Mouse (Mus musculus) limb, embryonic 13.5 days (tissue): Measurements from ENCODE around the gene Gfi1b. TPM values are rescaled to one million over a fixed set of nuclear protein-coding genes. Genes with fewer than 3 reads are reported as not detected.
A peak's percentile ranks its signal among the peaks of the same experiment; 100 is the strongest.

Experiments used
- ATAC-seq: fragments of 200-750 bp; cut with Nextera tagmentation; 2 replicates; pipeline ENCODE4 v1.8.0; 2017; ENCODE audit warnings: low read depth, moderate number of reproducible peaks, moderate TSS enrichment; ENCODE audit not compliant: low FRiP score
- H3K27ac ChIP-seq: fragments of 300-500 bp; sonication (generic); 2 replicates; pipeline ENCODE4 v1.5.1; 2015; ENCODE audit warnings: inconsistent platforms, mild to moderate bottlenecking, moderate library complexity
- H3K27me3 ChIP-seq: fragments of 300-500 bp; sonication (generic); 2 replicates; pipeline ENCODE4 v1.6.1; 2015; ENCODE audit warnings: mild to moderate bottlenecking, inconsistent platforms
- H3K36me3 ChIP-seq: fragments of 300-500 bp; sonication (generic); 2 replicates; pipeline ENCODE4 v1.6.1; 2015; ENCODE audit warnings: inconsistent platforms, mild to moderate bottlenecking, moderate library complexity
- H3K4me1 ChIP-seq: fragments of 300-500 bp; sonication (generic); 2 replicates; pipeline ENCODE4 v1.6.1; 2015; ENCODE audit warnings: inconsistent platforms
- H3K4me2 ChIP-seq: fragments of 300-500 bp; sonication (generic); replicated peaks from 2 replicates; pipeline ENCODE4 v1.6.1; 2015; ENCODE audit warnings: inconsistent platforms, mild to moderate bottlenecking, moderate library complexity
- H3K4me3 ChIP-seq: fragments of 300-500 bp; sonication (generic); 2 replicates; pipeline ENCODE4 v1.5.1; 2015; ENCODE audit warnings: moderate library complexity, mild to moderate bottlenecking, inconsistent platforms
- H3K9ac ChIP-seq: fragments of 300-500 bp; sonication (generic); 2 replicates; pipeline ENCODE4 v1.6.1; 2015; ENCODE audit warnings: mild to moderate bottlenecking, inconsistent platforms
- H3K9me3 ChIP-seq: fragments of 300-500 bp; sonication (generic); 2 replicates; pipeline ENCODE4 v1.6.1; 2016; ENCODE audit warnings: inconsistent platforms
- WGBS: fragments of 180-500 bp; shearing (Covaris S2); methylation state at CpG from one replicate; pipeline ENCODE4 v1.1.7; 2015; 5-methylcytosine and 5-hydroxymethylcytosine counted together
- polyA plus RNA-seq: library from polyadenylated mRNA; unstranded; fragments of >200 nt; fragmentation: Nextera tagmentation; extraction: Ambion mirVana; gene quantifications from 2 replicates; pipeline ENCODE4 v1.2.1, GENCODE M21; 2015

Gene Gfi1b
- polyA plus RNA-seq, 1 experiment from 2014 or later = 0.65 TPM

DNA sequence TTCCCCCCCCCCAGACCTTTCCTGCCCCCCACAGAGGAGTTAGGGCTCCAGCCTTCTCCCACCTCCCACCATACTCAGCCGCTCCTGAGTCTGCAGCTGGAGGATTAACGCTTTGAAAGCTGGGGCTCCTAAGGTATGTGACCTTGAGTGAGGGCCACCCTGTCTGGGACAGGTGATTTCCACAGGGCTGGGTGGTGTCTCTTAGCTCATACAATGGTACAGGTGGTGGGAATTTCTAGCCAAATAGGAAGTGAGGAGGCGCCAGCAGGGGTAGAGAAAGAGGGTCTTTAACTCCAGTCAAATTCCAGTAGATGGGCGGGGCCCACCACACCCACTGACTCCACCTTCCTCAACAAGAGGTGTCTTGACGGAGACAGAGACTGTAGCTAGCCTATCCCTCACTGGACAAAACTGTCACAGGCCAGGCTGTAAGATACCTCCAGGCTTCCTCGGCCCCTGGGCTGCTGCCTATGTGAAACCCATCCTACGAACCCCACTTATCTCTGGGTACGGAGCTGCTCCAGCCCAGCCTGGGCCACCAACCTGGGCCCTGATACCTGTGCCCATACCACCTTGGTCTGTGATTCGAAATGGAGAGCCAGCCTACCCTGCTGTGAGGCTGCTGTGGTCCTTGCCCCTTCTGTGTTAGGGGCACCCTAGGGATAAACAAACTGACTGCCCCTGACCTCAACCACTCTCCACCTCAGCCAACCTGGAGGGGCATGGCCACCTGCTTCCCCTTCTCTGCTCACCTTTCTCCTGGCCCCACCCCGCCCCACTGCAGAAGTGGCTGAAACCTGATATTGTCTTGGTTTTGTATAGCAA, 14.2 kb downstream of the Gfi1b start:
- Histone ChIP-seq H3K9me3 (no peaks in the 10 kb centered on the region), H3K4me3 (no peak overlapping the region), H3K4me2 (no peak overlapping the region), H3K4me1 (peaks cover 15% of the 10 kb centered on the region), H3K27ac (no peak overlapping the region), H3K27me3 (no peaks in the 10 kb centered on the region), H3K9ac (no peak overlapping the region; the same call in 1 of the 2 replicates), H3K36me3 (no peaks in the 10 kb centered on the region)
- WGBS = 39% methylated on average over 10 of the region's 10 CpGs
- 0 out of 2 replicates have a peak, but pooled peaks have one; percentile 32 for ATAC-seq

DNA sequence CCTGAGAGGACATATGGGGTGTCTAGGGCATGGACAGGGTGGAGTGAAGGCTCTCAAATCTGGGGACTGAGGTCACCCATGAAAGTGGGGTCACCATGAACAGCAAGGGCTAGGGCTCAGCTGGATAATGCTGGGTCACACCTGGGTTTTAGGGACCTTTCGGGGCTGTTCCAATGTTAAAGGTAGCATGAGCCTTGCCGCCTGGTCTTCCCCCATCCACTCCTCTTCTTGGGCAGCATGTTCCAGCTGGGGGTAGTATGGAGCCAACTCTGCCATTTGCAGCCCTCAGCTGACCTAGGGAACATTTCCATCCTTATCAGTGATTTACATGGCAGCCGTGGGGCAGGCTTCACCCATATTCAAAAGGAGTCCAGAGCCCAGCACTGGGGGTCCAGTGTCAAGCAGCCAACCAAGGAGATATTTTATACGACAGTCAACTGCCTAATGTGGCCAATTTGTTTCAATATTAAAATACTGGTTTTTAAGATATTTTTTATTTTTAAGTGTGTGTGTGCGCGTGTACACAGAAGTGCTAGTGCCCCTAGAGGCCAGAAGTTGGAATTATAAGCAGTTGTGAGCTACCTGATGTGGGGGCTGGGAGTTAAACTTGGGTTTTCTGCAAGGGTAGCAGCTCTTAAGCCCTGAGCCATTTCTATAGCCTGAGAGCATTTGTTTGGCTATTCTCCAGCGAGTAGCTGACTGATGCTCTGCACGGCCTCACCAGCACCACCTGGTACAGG, 15.0 kb downstream of the Gfi1b start:
- H3K9ac ChIP-seq = no peak overlapping the region
- no peaks in the 10 kb centered on the region for H3K36me3 ChIP-seq
- no peaks in the 10 kb centered on the region for H3K9me3 ChIP-seq
- 63% methylated on average over 8 of the region's 8 CpGs for WGBS
- H3K4me1 ChIP-seq = peaks cover 15% of the 10 kb centered on the region
- H3K4me3 ChIP-seq = no peak overlapping the region
- no peak overlapping the region for H3K4me2 ChIP-seq
- no peaks in the 10 kb centered on the region for H3K27me3 ChIP-seq
- no peak overlapping the region for H3K27ac ChIP-seq
- no peak for ATAC-seq

DNA sequence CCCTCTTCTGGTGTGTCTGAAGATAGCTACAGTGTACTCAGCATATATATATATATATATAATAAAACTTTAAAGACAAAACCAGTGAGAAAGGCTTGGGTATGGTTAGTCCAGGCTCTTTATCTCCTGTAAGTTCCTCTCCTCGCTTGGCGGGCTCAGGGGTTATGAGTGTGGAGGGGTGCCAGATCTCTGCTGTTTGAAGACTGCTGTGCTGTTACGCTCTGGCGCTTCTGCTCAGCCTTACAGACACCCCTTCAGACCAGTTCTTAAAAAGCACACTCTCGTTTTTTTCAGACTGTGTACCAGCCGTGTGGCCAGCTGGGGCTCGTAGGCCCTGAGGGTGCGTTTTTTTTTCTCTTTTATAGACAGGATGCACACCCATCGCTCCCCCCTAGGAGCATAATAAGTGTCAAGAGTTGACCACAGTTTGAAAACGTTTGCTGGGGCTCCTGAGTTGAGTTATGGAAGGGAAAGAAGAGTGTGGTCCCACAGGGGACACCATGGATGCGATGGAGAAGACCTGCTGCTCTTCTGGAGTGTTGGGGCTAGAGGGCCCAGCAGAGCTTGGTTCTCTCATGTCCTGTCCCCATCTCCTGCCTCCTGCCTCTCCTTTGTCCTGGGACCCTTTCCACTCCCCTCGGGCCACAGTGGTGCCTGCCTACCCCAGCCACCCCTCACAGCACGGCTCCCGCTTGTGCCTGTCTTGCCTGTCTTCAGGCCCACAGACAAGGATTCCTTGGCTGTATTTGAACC, 15.8 kb downstream of the Gfi1b start:
- H3K36me3 ChIP-seq = no peaks in the 10 kb centered on the region
- ATAC-seq = no peak
- no peak overlapping the region for H3K4me3 ChIP-seq
- H3K9me3 ChIP-seq = no peaks in the 10 kb centered on the region
- no peaks in the 10 kb centered on the region for H3K27me3 ChIP-seq
- H3K4me2 ChIP-seq = no peak overlapping the region
- 48% methylated on average over 14 of the region's 14 CpGs for WGBS
- H3K9ac ChIP-seq = no peak overlapping the region
- peaks cover 15% of the 10 kb centered on the region for H3K4me1 ChIP-seq
- no peak overlapping the region for H3K27ac ChIP-seq

- ATAC-seq = no peak
- no peaks in the 10 kb centered on the region for H3K9me3 ChIP-seq
- H3K4me3 ChIP-seq = no peak overlapping the region
- H3K4me2 ChIP-seq = no peak overlapping the region
- H3K9ac ChIP-seq = no peak overlapping the region
- H3K36me3 ChIP-seq = no peaks in the 10 kb centered on the region
- WGBS = 86% methylated on average over 5 of the region's 5 CpGs
- H3K27ac ChIP-seq = no peak overlapping the region
- H3K27me3 ChIP-seq = no peaks in the 10 kb centered on the region
- H3K4me1 ChIP-seq = peaks cover 17% of the 10 kb centered on the region
Measured at GRCm38 (mm10) chr2:28603542-28603941, 18.2 kb downstream of the Gfi1b start.

DNA sequence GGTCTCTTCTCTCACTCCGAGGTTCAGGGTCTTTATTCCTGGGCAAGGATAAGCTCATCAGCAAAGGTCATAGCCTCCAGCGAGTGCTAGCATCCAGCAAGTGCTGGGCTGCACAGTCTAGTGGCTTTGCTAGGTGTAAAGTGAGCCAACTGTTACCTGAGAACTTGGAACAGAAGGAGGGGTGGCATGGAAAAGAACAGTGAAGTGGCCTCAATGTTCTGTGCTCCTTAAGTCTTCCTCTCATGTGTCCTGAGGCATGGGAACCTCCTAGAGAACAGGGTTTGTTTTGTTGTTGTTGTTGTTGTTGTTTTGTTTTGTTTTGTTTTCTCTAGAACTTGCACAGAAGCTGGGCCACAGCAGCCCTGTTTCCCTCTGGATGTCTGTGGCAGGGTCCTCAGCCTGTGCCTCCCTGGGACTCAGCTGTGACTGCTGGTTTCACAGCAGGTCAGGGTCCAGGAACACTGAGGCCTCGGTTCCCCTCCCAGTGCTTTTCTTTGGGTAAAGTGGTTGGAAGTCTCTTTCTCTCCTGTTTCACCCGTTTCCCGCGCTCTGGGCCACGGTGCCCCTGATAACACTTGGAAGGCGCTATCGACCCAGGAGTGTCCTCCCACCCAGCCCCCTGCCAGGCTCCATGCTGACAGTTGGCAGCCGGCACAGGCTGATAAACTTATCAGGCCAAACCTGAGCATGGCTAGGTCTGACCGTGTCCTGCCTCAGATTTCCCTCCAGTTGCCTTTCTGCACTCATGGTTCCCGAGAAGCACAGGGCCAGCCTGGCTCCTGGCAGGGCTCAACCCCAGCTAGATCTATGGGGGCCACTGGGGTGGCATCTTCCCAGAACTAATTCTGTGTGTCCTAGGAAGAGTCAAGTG, 19.8 kb downstream of the Gfi1b start:
- ATAC-seq = no peak
- H3K36me3 ChIP-seq = no peaks in the 10 kb centered on the region
- no peaks in the 10 kb centered on the region for H3K27me3 ChIP-seq
- no peak overlapping the region for H3K27ac ChIP-seq
- 0 out of 2 replicates have a peak, but pooled peaks cover 3% of the 10 kb centered on the region for H3K9me3 ChIP-seq
- no peak overlapping the region for H3K4me3 ChIP-seq
- H3K4me1 ChIP-seq = peaks cover 17% of the 10 kb centered on the region
- 64% methylated on average over 12 of the region's 12 CpGs for WGBS
- no peak overlapping the region for H3K9ac ChIP-seq
- H3K4me2 ChIP-seq = no peak overlapping the region

- H3K9me3 ChIP-seq = 0 out of 2 replicates have a peak, but pooled peaks cover 5% of the 10 kb centered on the region
- H3K27me3 ChIP-seq = no peaks in the 10 kb centered on the region
- H3K4me3 ChIP-seq = no peak overlapping the region
- peaks cover 11% of the 10 kb centered on the region for H3K4me1 ChIP-seq
- ATAC-seq = no peak
- no peaks in the 10 kb centered on the region for H3K36me3 ChIP-seq
- no peak overlapping the region for H3K9ac ChIP-seq
- WGBS = 74% methylated on average over 6 of the region's 6 CpGs
- H3K4me2 ChIP-seq = no peak overlapping the region
- H3K27ac ChIP-seq = no peak overlapping the region
Measured at GRCm38 (mm10) chr2:28599569-28599900, 22.2 kb downstream of the Gfi1b start.

GRCm38 (mm10) chr2:28598692-28599568, 22.9 kb downstream of the Gfi1b start:
- Histone ChIP-seq H3K27me3 (0 out of 2 replicates have a peak, but pooled peaks cover 4% of the 10 kb centered on the region), H3K27ac (no peak overlapping the region), H3K9ac (no peak overlapping the region), H3K4me2 (no peak overlapping the region), H3K4me3 (no peak overlapping the region), H3K9me3 (0 out of 2 replicates have a peak, but pooled peaks cover 5% of the 10 kb centered on the region), H3K4me1 (peaks cover 11% of the 10 kb centered on the region), H3K36me3 (no peaks in the 10 kb centered on the region)
- 0 out of 2 replicates have a peak, but pooled peaks have one; percentile 36 for ATAC-seq
- WGBS = 69% methylated on average over 12 of the region's 12 CpGs

DNA sequence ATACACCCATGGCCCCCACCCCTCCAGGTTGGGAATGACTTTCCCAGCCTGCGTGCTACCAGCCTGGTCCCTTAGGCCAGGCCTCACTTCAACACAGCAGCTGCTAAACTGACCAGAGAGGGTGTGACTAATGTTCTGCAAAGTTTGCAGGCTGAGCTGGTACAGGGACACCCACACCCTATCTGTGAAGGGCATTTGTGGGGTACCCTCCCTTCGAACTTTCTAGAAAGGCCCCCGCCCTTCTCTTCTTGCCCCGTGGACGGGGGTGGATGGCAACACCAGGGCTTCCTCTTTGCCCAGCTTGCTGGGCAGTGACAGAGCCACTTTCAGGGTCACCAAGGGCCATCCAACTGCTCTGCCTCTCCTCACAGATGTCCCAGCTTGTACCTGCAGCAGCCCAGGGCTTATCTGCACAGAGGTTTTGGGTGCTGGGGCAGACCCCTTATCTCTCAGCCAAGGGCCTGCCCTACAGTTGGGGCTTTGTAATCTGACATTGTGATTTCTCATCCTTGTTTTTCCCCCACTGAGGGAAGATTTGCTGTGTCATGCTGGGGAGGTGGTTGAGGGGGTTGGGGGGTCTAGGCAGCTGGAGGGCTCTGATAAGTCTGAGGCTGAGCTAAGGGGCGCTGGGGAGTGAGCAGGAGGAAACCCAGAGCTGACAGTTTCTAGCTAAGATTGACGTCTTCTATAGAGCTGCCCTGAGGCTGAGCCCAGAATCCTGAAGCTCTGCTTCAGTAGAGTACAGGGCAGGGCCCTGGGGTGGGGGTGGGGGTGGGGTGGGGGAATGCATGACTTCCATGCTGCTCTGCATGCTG, 23.8 kb downstream of the Gfi1b start:
- H3K4me2 ChIP-seq = no peak overlapping the region
- H3K36me3 ChIP-seq = no peaks in the 10 kb centered on the region
- no peak overlapping the region for H3K4me3 ChIP-seq
- H3K27me3 ChIP-seq = 0 out of 2 replicates have a peak, but pooled peaks cover 4% of the 10 kb centered on the region
- no peak overlapping the region for H3K27ac ChIP-seq
- peaks cover 11% of the 10 kb centered on the region for H3K4me1 ChIP-seq
- 0 out of 2 replicates have a peak, but pooled peaks cover 5% of the 10 kb centered on the region for H3K9me3 ChIP-seq
- H3K9ac ChIP-seq = 0 out of 2 replicates have a peak overlapping the region, but pooled peaks have one; percentile 19
- WGBS = 77% methylated on average over 7 of the region's 7 CpGs
- ATAC-seq = peak; percentile 66; the same call in 1 of the 2 replicates

- Histone ChIP-seq H3K9ac (no peak overlapping the region), H3K27me3 (peaks cover 10% of the 10 kb centered on the region), H3K36me3 (no peaks in the 10 kb centered on the region), H3K4me1 (peaks cover 11% of the 10 kb centered on the region), H3K27ac (no peak overlapping the region), H3K4me3 (no peak overlapping the region), H3K9me3 (0 out of 2 replicates have a peak, but pooled peaks cover 5% of the 10 kb centered on the region), H3K4me2 (no peak overlapping the region)
- ATAC-seq = no peak
- WGBS = 94% methylated on average over 7 of the region's 7 CpGs
Measured at GRCm38 (mm10) chr2:28596998-28597397, 24.8 kb downstream of the Gfi1b start.

- H3K36me3 ChIP-seq = no peaks in the 10 kb centered on the region
- H3K27ac ChIP-seq = no peak overlapping the region
- H3K4me1 ChIP-seq = peaks cover 11% of the 10 kb centered on the region
- H3K27me3 ChIP-seq = peaks cover 10% of the 10 kb centered on the region
- 0 out of 2 replicates have a peak, but pooled peaks cover 5% of the 10 kb centered on the region for H3K9me3 ChIP-seq
- no peak overlapping the region for H3K4me3 ChIP-seq
- H3K4me2 ChIP-seq = no peak overlapping the region
- 76% methylated on average over 7 of the region's 7 CpGs for WGBS
- no peak for ATAC-seq
- H3K9ac ChIP-seq = no peak overlapping the region
Measured at GRCm38 (mm10) chr2:28596021-28596420, 25.8 kb downstream of the Gfi1b start.
